Comparison of ENCODE assay signal across 15 mouse cellular contexts in the genomic region with DNA sequence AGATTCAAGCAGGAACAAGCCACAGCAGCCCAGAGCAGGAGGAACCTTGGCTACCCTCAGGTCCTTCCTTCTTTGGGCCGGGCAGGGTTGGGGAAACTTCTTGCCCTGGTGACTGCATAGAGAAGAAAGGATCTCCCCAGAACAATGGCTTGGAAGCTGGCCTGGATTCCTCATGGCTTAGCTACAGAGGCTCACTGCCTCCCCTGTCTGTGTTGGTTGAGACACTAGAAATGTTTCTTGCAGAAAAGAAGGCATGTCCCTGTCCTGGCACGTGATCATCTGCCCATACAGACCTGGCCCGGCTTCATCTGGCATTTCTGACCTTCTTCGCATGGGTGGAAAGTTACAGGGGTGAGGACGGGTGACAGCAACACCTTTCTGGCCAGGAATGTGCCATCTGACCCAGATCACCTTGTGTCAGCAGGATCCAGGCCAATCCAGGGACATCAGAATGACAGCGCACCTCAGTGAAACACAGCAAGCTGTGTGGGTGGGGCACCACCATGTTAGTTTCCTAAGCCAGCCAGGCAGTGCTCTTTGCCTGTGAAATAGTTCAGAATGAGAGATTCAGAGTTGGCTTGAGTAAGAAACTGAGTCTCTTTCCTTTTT.
DNase-seq lines count a peak whose midpoint lies in the region; ATAC-seq and TF ChIP-seq lines count a peak whose summit lies in the region.
"Had no signal": no experiment of that assay in that cellular context is flagged by ENCODE, and none has a peak within 500 bp of the region (broad histone marks: within the 10 kb centered on the region; RNA-seq: fewer than 3 reads in every experiment).

No protein-coding gene starts in this region.

- no peaks in the 10 kb centered on the region for H3K27me3 ChIP-seq in lung, postnatal 0 days (replicated peaks; ENCODE audit: insufficient read depth, low read length)
- no peaks in the 10 kb centered on the region for H3K27me3 ChIP-seq in forebrain, embryonic 14.5 days (replicated peaks; ENCODE audit: control insufficient read depth, insufficient read depth, low read length)
- H3K27me3 ChIP-seq: embryonic facial prominence, embryonic 13.5 days; limb, embryonic 12.5 days had no signal

- H3K9me3 ChIP-seq in lung, postnatal 0 days (ENCODE audit: low read length): no peaks in the 10 kb centered on the region
- H3K9me3 ChIP-seq in forebrain, embryonic 14.5 days (replicated peaks; ENCODE audit: control insufficient read depth, low read length): no peaks in the 10 kb centered on the region
- H3K9me3 ChIP-seq: embryonic facial prominence, embryonic 13.5 days; forebrain, embryonic 10.5 days; limb, embryonic 12.5 days; neural tube, embryonic 12.5 days had no signal

- H3K4me3 ChIP-seq in lung, postnatal 0 days (ENCODE audit: low read depth, low read length): no peak overlapping the region
- H3K4me3 ChIP-seq in forebrain, embryonic 14.5 days (ENCODE audit: low read depth, low read length): no peak overlapping the region
- H3K4me3 ChIP-seq: embryonic facial prominence, embryonic 13.5 days; forebrain, embryonic 10.5 days; layer of hippocampus, adult 2 months; limb, embryonic 12.5 days; neural tube, embryonic 12.5 days had no signal

- no peak for TF ChIP-seq CTCF in lung, postnatal 0 days (IDR thresholded peaks at IDR 0.05)

- 83% methylated on average over 6 of the region's 6 CpGs for WGBS in lung, postnatal 0 days
- WGBS in forebrain, embryonic 14.5 days: 84% methylated on average over 6 of the region's 6 CpGs

- peak; percentile 37; the same call in 1 of the 2 replicates for ATAC-seq in lung, postnatal 0 days
- ATAC-seq in forebrain, embryonic 14.5 days: no peak
- ATAC-seq: midbrain, embryonic 16.5 days had no signal

- H3K27ac ChIP-seq in lung, postnatal 0 days (ENCODE audit: low read length): no peak overlapping the region
- no peak overlapping the region for H3K27ac ChIP-seq in forebrain, embryonic 14.5 days (ENCODE audit: low read depth, low read length)
- H3K27ac ChIP-seq: embryonic facial prominence, embryonic 13.5 days; forebrain, embryonic 10.5 days; layer of hippocampus, adult 2 months; limb, embryonic 12.5 days; neural tube, embryonic 12.5 days had no signal

- no peaks in the 10 kb centered on the region for H3K36me3 ChIP-seq in lung, postnatal 0 days (ENCODE audit: insufficient read depth, low read length)
- no peaks in the 10 kb centered on the region for H3K36me3 ChIP-seq in forebrain, embryonic 14.5 days (ENCODE audit: control insufficient read depth, insufficient read depth, low read length)
- H3K36me3 ChIP-seq: embryonic facial prominence, embryonic 13.5 days; forebrain, embryonic 10.5 days; limb, embryonic 12.5 days; neural tube, embryonic 12.5 days had no signal

- DNase-seq in kidney, adult 9 months: peak; percentile 23
- DNase-seq in kidney, adult 8-10 months: no peak
- DNase-seq in brain, adult 2 months (ENCODE audit: low read depth, low spot score): peak; percentile 27
- DNase-seq in heart, adult 8-10 months (ENCODE audit: low spot score): peak; percentile 16
- no peak for DNase-seq in lung, postnatal 0 days (ENCODE audit: low spot score)
- DNase-seq in Muller cell, postnatal 12 days (ENCODE audit: inconsistent ontology term): no peak
- no peak for DNase-seq in forebrain, embryonic 14.5 days (ENCODE audit: low spot score)
- DNase-seq: cerebellum, adult 11-12 months; right cerebral cortex, postnatal 25 days had no signal

- H3K9ac ChIP-seq in lung, postnatal 0 days (replicated peaks; ENCODE audit: low read depth): no peak overlapping the region
- H3K9ac ChIP-seq in forebrain, embryonic 14.5 days (ENCODE audit: low read length): no peak overlapping the region
- H3K9ac ChIP-seq: embryonic facial prominence, embryonic 13.5 days; limb, embryonic 12.5 days; neural tube, embryonic 12.5 days had no signal

- TF ChIP-seq EP300 in lung, postnatal 0 days (IDR thresholded peaks at IDR 0.05): no peak

- no peak overlapping the region for H3K4me2 ChIP-seq in lung, postnatal 0 days (replicated peaks; ENCODE audit: low read depth, low read length)
- no peak overlapping the region for H3K4me2 ChIP-seq in forebrain, embryonic 14.5 days (ENCODE audit: low read length)
- H3K4me2 ChIP-seq: embryonic facial prominence, embryonic 13.5 days; limb, embryonic 12.5 days; neural tube, embryonic 12.5 days had no signal

- H3K4me1 ChIP-seq in lung, postnatal 0 days (ENCODE audit: insufficient read depth, low read depth, low read length): no peaks in the 10 kb centered on the region
- no peaks in the 10 kb centered on the region for H3K4me1 ChIP-seq in forebrain, embryonic 14.5 days (ENCODE audit: control insufficient read depth, insufficient read depth, low read length)
- H3K4me1 ChIP-seq: forebrain, embryonic 10.5 days; limb, embryonic 12.5 days; neural tube, embryonic 12.5 days had no signal

Comparison
In these comparisons a context has a peak if more than half of its experiments do, and no peak if none do; other contexts are left out.
1. DNase-seq: peak in kidney, adult 9 months (single experiment), brain, adult 2 months (single experiment) and heart, adult 8-10 months (single experiment); none in kidney, adult 8-10 months (0 of 2), lung, postnatal 0 days (single experiment), Muller cell, postnatal 12 days (single experiment) and forebrain, embryonic 14.5 days (single experiment).